Mouse (Mus musculus) G1E-ER4 (cell line): ENCODE measurements around the gene Tcte2. TPM values are rescaled to one million over a fixed set of nuclear protein-coding genes. Genes with fewer than 3 reads are reported as not detected.

Source experiments
- GATA1 ChIP-seq: IDR thresholded peaks from one replicate; pipeline ENCODE4 v1.8.0; 2012; ENCODE audit warnings: low read length, inconsistent platforms
- polyA plus RNA-seq: library from polyadenylated mRNA; stranded (reverse); fragments of >175 nt; gene quantifications from 2 replicates; pipeline ENCODE4 v1.2.3, GENCODE M21; 2012

Tcte2 gene
- polyA plus RNA-seq, 1 experiment, result not detected

DNA sequence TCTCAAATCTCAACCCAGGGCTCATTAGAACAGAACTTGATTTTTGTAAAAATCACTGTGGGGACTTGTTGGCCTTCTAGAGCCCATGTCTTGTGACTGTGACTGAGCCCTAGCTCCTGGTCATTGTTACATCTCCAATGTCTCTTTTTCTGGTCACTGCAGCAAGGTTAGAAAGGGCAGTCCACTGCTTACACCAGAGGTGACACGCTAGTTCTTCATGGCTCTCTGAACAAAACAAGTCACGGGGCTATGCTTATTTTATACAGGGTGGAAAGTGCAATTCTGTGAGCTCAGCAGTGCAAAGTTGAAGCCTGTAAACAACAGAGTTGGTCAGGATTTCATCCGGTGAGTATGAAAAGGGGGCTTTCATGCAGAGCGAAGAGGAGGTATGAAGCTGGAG is 7.7 kb downstream of the Tcte2 start:
- no peak for TF ChIP-seq GATA1

GRCm38 (mm10) chr17:13749027-13749426 is 12.6 kb downstream of the Tcte2 start:
- TF ChIP-seq GATA1, result no peak

- no peak for TF ChIP-seq GATA1
These were observed 13.9 kb downstream of the Tcte2 start for GRCm38 (mm10) chr17:13747681-13748080.

DNA sequence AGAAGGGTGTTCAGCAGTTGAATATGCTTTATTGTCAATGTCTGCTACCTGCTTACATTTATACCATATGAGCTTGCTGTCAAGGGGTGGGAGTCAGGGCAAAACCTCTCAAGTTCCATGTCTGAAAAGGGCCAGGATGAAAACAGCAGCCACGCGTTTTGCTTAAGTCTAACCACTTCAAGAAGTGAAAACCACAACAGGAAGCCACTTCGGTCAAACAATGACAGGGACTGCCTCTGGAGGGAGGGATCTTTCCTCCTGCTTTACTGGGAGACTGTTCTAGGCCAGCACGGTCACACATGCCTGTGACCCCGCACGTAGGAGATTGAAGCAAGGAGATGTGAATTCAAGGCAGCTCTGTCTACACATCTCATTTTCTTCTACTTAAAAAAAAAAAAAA is 15.3 kb downstream of the Tcte2 start:
- TF ChIP-seq GATA1, result no peak

GRCm38 (mm10) chr17:13745373-13745772 is 16.3 kb downstream of the Tcte2 start:
- TF ChIP-seq GATA1, result no peak

DNA sequence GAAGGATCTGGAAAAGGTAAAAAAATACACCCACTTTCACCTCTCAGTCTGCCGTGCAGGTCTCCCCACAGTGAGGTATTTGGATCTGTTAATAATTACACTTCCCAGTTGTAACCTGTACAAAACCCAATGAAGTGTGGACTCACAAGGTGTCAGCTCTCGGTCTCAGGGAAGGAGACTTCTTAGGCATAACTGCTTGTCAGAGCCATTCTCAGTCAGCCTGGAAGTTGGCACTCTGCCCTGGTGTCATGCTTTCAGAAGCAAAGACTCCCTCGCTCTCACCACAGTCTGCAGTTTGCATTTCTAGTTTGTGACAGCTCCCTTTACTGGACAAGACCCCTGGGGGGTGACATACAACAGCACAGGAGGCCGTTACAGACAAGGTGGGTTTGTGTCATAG is 16.8 kb downstream of the Tcte2 start:
- TF ChIP-seq GATA1, result no peak

DNA sequence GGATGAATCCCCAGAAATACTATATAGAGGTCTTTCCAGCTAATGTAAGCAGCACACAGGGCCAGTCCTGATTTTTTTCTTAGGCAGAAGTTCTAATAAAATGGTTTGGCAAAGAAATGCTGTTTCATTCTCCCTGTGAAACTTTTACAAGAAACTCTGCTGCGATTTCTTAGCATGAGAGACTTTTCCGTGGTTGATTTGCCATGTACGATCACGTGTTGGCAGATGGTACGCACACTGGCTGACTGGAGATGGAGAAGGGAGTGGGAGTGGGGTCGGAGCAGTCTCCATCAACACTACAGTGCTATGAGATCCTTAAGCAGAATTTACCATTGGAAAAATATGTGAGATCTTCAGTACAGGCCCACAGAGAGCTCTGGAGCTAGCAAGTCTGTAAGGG is 17.4 kb downstream of the Tcte2 start:
- TF ChIP-seq GATA1, result no peak

DNA sequence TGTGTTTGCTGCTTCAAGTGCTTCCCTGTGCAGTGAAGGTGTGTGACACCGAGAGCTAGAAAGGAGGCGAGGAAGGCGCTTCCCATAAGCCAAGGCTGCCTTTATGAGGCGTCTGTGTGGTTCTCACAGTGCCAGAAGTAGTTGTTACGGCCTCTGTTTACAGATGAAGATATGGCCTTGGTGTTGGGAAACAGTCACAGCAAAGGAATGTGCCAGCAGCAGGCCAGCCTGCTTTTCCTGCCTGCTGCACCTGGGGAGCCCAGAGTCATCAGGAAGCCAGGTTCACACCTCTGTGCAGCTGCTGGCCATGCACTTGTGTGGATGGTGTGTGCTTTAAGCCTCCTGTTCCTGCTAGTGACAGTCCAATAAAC is 17.9 kb downstream of the Tcte2 start:
- no peak for TF ChIP-seq GATA1

DNA sequence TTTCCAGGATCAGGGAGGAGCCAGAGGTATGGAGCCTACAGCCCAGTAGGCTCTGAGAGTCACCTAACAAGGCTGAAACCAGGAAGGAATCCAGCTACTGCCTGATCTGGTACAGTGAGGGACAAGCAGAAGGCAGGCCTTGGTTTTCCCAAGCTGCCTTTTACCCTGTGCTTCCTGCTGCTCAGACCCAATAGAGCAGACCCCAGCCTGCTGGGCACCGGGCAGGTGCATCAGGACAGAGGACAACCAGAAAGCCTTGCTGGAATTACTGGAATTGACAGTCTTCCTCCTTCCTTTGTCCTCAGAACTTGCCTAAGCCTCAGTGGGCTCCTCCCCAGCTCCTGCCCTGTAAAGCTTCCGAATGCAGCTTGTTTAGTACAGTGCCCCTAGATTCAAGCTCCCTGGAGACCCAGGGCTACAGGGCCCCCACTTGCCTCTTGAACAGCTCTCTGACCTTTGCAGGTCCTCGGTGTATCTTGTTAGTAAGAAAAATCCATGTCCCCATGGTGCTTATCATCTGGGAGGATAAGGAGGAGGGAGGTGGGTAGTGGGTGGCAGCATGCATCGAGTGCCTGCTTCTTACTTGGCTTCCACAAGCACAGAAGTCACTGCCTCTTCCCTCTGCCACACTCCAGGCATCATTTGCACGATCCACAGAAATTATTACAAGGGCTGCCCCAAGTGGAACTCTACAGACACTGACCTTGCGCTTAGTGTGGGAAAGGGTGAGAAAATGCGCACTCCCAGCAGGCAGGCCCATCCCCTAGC is 18.5 kb downstream of the Tcte2 start:
- no peak for TF ChIP-seq GATA1

- TF ChIP-seq GATA1, result no peak
These were observed 19.3 kb downstream of the Tcte2 start for GRCm38 (mm10) chr17:13742334-13742733.

- no peak for TF ChIP-seq GATA1
These were observed 20.0 kb downstream of the Tcte2 start for GRCm38 (mm10) chr17:13741611-13742010.

DNA sequence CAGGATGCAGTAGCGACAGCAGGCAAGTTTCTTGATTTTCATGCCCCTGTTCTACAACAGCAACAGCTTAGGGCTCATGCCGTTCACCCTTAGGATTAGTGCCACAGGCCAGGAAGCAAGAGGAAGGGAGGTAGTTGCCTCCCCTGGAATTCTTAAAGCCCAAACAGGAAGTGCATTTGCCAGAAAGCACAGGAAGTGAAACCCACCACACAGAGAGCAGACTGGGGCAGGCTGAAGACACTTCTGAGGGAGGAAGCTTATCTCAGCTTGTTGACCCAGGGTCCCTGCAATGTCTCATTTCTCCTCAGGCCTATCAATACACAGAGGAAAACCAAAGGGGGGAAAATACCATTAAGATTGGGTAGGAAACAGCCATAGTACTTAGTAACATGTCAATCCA is 20.8 kb downstream of the Tcte2 start:
- no peak for TF ChIP-seq GATA1

DNA sequence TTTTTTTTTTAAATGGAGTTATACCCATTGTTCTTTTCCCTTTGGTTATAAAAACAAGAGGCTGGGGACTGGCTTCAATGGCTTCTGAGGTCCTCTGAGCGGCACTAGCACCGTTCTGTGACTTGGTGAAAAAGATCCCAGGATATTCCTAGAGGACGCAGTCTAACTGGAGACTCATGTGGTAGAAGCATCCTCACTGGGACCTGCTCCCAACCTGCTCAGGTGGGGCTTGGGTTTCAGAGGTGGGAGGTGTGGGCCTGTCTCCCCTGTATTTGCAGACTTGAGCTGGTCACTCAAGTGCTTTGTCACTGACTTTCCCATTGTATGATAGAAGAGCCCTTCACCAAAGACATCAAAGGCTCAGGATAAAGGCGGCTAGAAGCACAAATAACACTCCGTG is 21.6 kb downstream of the Tcte2 start:
- TF ChIP-seq GATA1, result no peak

DNA sequence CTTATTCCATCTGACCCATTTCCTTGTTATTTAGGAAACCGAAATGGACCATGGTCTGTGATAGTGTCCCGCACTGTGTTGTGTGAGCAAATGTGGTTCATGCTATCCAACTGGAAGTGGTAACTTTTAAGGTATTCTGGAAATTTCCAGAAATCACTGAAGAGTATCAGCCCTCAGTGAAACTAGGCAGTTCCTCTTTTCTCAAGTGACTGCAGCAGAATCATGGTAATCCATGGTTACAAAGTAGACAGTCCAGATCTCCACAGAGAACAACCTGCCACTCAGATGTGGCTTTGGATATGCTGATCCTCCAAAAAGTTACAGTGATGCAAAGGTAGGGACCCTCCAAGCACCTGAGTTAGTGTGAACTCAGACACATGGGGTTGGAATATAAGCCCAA is 22.7 kb downstream of the Tcte2 start:
- TF ChIP-seq GATA1, result no peak

GRCm38 (mm10) chr17:13738121-13738776 is 23.4 kb downstream of the Tcte2 start:
- no peak for TF ChIP-seq GATA1

DNA sequence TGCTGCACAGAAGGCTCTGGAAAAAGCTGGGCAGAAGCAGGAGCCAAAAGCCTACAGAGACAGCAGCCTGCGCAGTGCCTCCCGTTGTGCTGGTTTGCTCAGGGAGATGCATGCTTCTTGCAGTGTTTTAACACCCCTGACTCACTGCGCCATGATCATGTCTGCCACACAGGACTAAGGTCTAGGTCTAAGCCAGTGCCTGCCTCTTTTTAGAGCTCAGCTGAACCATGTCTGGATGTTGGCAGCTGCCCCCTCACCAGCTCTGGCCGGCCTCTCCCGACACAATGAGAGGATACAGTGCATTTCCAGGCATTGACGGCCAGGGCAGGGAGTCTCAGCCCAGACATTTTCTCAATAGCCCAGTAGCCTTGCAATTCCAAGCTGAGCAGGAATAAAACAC is 24.3 kb downstream of the Tcte2 start:
- no peak for TF ChIP-seq GATA1

- no peak for TF ChIP-seq GATA1
These were observed 25.8 kb downstream of the Tcte2 start for GRCm38 (mm10) chr17:13735803-13736282.
